Mouse (Mus musculus) intestine, postnatal 0 days (tissue): ENCODE measurements at regions not wholly inside any gene's neighbourhood (a gene's known extent, or its start where the extent isn't known, plus 50 kb on each side); places are given as distances from the start of the nearest gene placed in this dataset.
A peak's percentile ranks its signal among the peaks of the same experiment; 100 is the strongest.

ENCODE experiments used
- ATAC-seq: fragments of 200-750 bp; cut with Nextera tagmentation; 2 replicates; pipeline ENCODE4 v1.8.0; 2017; ENCODE audit warnings: mild to moderate bottlenecking, moderate TSS enrichment, moderate library complexity
- H3K27ac ChIP-seq: fragments of 300-500 bp; sonication (generic); 2 replicates; pipeline ENCODE4 v1.5.1; 2014; ENCODE audit warnings: mild to moderate bottlenecking, low read depth, low read length, moderate library complexity
- H3K27me3 ChIP-seq: fragments of 300-500 bp; sonication (generic); replicated peaks from 2 replicates; pipeline ENCODE4 v1.6.1; 2014; ENCODE audit warnings: low read length, mixed read lengths; ENCODE audit not compliant: control insufficient read depth, insufficient read depth
- H3K36me3 ChIP-seq: fragments of 300-500 bp; sonication (generic); 2 replicates; pipeline ENCODE4 v1.6.1; 2014; ENCODE audit warnings: mild to moderate bottlenecking, moderate library complexity; ENCODE audit not compliant: control insufficient read depth, insufficient read depth
- H3K4me1 ChIP-seq: fragments of 300-500 bp; sonication (generic); replicated peaks from 2 replicates; pipeline ENCODE4 v1.6.1; 2014; ENCODE audit warnings: antibody characterized with exemption, low read length, mixed read lengths; ENCODE audit not compliant: control insufficient read depth, insufficient read depth
- H3K4me2 ChIP-seq: fragments of 300-500 bp; sonication (generic); replicated peaks from 2 replicates; pipeline ENCODE4 v1.6.1; 2014; ENCODE audit warnings: low read depth, mild to moderate bottlenecking, moderate library complexity
- H3K4me3 ChIP-seq: fragments of 300-500 bp; sonication (generic); 2 replicates; pipeline ENCODE4 v1.5.1; 2014; ENCODE audit warnings: low read depth, low read length
- H3K9ac ChIP-seq: fragments of 300-500 bp; sonication (generic); 2 replicates; pipeline ENCODE4 v1.6.1; 2014; ENCODE audit warnings: mild to moderate bottlenecking, low read depth, low read length
- H3K9me3 ChIP-seq: fragments of 300-500 bp; sonication (generic); 2 replicates; pipeline ENCODE4 v1.6.1; 2016; ENCODE audit warnings: mixed run types; ENCODE audit not compliant: control insufficient read depth
- CTCF ChIP-seq: sonication (generic); IDR thresholded peaks from 2 replicates; pipeline ENCODE4 v1.5.1; 2016; ENCODE audit warnings: low read depth, mild to moderate bottlenecking, control low read depth, antibody characterized with exemption, moderate library complexity
- WGBS: fragments of 180-500 bp; shearing (Covaris S2); extraction: QIAGEN DNeasy Blood & Tissue Kit; methylation state at CpG from one replicate; pipeline ENCODE4 v1.1.7; 2014; 5-methylcytosine and 5-hydroxymethylcytosine counted together

- H3K4me3 ChIP-seq: no peak overlapping the region
- no peaks in the 10 kb centered on the region for H3K36me3 ChIP-seq
- no peaks in the 10 kb centered on the region for H3K4me1 ChIP-seq
- H3K4me2 ChIP-seq: no peak overlapping the region
- whole genome bisulfite sequencing: 28% methylated on average over 4 of the region's 4 CpGs
- no peak overlapping the region for H3K27ac ChIP-seq
- no peaks in the 10 kb centered on the region for H3K9me3 ChIP-seq
- no peak for ATAC-seq
- no peaks in the 10 kb centered on the region for H3K27me3 ChIP-seq
- H3K9ac ChIP-seq: no peak overlapping the region
- no peak for TF ChIP-seq CTCF
These were observed 88.7 kb upstream of the Hdac4 start for GRCm38 (mm10) chr1:92284155-92284554.

- Histone ChIP-seq H3K4me3 (no peak overlapping the region), H3K4me2 (no peak overlapping the region)
- WGBS: 84% methylated on average over 5 of the region's 5 CpGs
These were observed 81.8 kb upstream of the Hdac4 start for GRCm38 (mm10) chr1:92277199-92277747.

GRCm38 (mm10) chr1:92275388-92275787 is 79.9 kb upstream of the Hdac4 start:
- no peaks in the 10 kb centered on the region for H3K36me3 ChIP-seq
- H3K9me3 ChIP-seq: no peaks in the 10 kb centered on the region
- H3K4me2 ChIP-seq: no peak overlapping the region
- TF ChIP-seq CTCF: peak; percentile 50
- no peak overlapping the region for H3K4me3 ChIP-seq
- no peak for ATAC-seq
- no peaks in the 10 kb centered on the region for H3K27me3 ChIP-seq
- no peaks in the 10 kb centered on the region for H3K4me1 ChIP-seq
- WGBS: 83% methylated on average over 1 of the region's 1 CpGs
- no peak overlapping the region for H3K27ac ChIP-seq
- no peak overlapping the region for H3K9ac ChIP-seq

More at GRCm38 (mm10) chr1:92277199-92277747, 81.8 kb upstream of the Hdac4 start:
- no peak overlapping the region for H3K9ac ChIP-seq
- H3K9me3 ChIP-seq: no peaks in the 10 kb centered on the region
- no peak overlapping the region for H3K27ac ChIP-seq
- no peaks in the 10 kb centered on the region for H3K4me1 ChIP-seq
- TF ChIP-seq CTCF: no peak
- no peak for ATAC-seq
- no peaks in the 10 kb centered on the region for H3K27me3 ChIP-seq
- H3K36me3 ChIP-seq: no peaks in the 10 kb centered on the region

- no peak overlapping the region for H3K27ac ChIP-seq
- TF ChIP-seq CTCF: no peak
- H3K4me2 ChIP-seq: no peak overlapping the region
- H3K9ac ChIP-seq: no peak overlapping the region
- H3K4me1 ChIP-seq: no peaks in the 10 kb centered on the region
- WGBS: 86% methylated on average over 2 of the region's 2 CpGs
- ATAC-seq: no peak
- no peaks in the 10 kb centered on the region for H3K9me3 ChIP-seq
- H3K4me3 ChIP-seq: no peak overlapping the region
- H3K36me3 ChIP-seq: no peaks in the 10 kb centered on the region
- no peaks in the 10 kb centered on the region for H3K27me3 ChIP-seq
These were observed 78.3 kb upstream of the Hdac4 start for GRCm38 (mm10) chr1:92273760-92274159.

- 41% methylated on average over 9 of the region's 9 CpGs for WGBS
- TF ChIP-seq CTCF: no peak
- no peak for ATAC-seq
These were observed 76.3 kb upstream of the Hdac4 start for GRCm38 (mm10) chr1:92271676-92272291.

GRCm38 (mm10) chr1:92270486-92271058 is 75.1 kb upstream of the Hdac4 start:
- H3K4me1 ChIP-seq: no peaks in the 10 kb centered on the region
- no peak overlapping the region for H3K9ac ChIP-seq
- H3K4me3 ChIP-seq: no peak overlapping the region
- no peak overlapping the region for H3K27ac ChIP-seq
- H3K36me3 ChIP-seq: no peaks in the 10 kb centered on the region
- ATAC-seq: no peak
- no peaks in the 10 kb centered on the region for H3K9me3 ChIP-seq
- 39% methylated on average over 6 of the region's 6 CpGs for WGBS
- no peak overlapping the region for H3K4me2 ChIP-seq
- no peaks in the 10 kb centered on the region for H3K27me3 ChIP-seq
- no peak for TF ChIP-seq CTCF

More at GRCm38 (mm10) chr1:92271676-92272291, 76.3 kb upstream of the Hdac4 start:
- H3K27ac ChIP-seq: no peak overlapping the region
- H3K9me3 ChIP-seq: no peaks in the 10 kb centered on the region
- no peak overlapping the region for H3K4me3 ChIP-seq
- no peaks in the 10 kb centered on the region for H3K36me3 ChIP-seq
- H3K9ac ChIP-seq: no peak overlapping the region
- no peaks in the 10 kb centered on the region for H3K4me1 ChIP-seq
- no peak overlapping the region for H3K4me2 ChIP-seq
- no peaks in the 10 kb centered on the region for H3K27me3 ChIP-seq
